In the genomic region with DNA sequence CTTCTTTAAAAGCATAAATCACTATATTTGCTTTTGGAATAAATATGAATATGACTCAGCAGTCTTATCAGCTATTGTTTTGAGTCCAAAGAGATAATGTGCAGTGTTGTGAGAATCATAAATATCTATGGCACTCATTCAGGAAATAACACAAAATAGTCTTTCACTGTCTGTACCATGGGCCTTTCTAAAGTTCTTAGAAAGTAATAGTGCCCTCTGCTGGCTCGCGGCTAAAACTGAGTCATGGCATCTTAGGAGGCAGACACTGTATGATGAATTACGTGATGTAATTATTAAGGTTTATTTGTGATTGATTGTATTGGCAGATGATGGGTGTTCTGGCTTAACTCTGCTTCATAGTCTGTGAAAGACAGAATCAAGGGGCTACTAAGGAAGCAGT, we compare ENCODE assay signal across 9 mouse cellular contexts. TPM values are rescaled to one million over a fixed set of nuclear protein-coding genes. Genes with fewer than 3 reads are reported as not detected.
A peak's percentile ranks its signal among the peaks of the same experiment; 100 is the strongest.
DNase-seq lines count a peak whose midpoint lies in the region; ATAC-seq lines count a peak whose summit lies in the region.
"Had no signal": no experiment of that assay in that cellular context is flagged by ENCODE, and none has a peak within 500 bp of the region (broad histone marks: within the 10 kb centered on the region; RNA-seq: fewer than 3 reads in every experiment).

No protein-coding gene starts in this region.

- H3K4me2 ChIP-seq in forebrain, embryonic 16.5 days (ENCODE audit: low read length): no peak overlapping the region
- H3K4me2 ChIP-seq: embryonic facial prominence, embryonic 12.5 days had no signal

- WGBS in forebrain, embryonic 16.5 days: 11% methylated on average over 3 of the region's 3 CpGs

- ATAC-seq in forebrain, embryonic 16.5 days: peak; percentile 69
- no peak for ATAC-seq in monocyte, adult 5-6 weeks (replicated peaks; ENCODE audit: insufficient number of reproducible peaks, low FRiP score, low TSS enrichment, poor library complexity, severe bottlenecking)

- H3K9ac ChIP-seq in forebrain, embryonic 16.5 days (replicated peaks; ENCODE audit: low read depth, low read length): no peak overlapping the region
- H3K9ac ChIP-seq: embryonic facial prominence, embryonic 12.5 days had no signal

- H3K4me3 ChIP-seq in forebrain, embryonic 16.5 days (replicated peaks; ENCODE audit: low read length): no peak overlapping the region
- H3K4me3 ChIP-seq: embryonic facial prominence, embryonic 12.5 days had no signal

- no peaks in the 10 kb centered on the region for H3K36me3 ChIP-seq in forebrain, embryonic 16.5 days (ENCODE audit: control insufficient read depth, insufficient read depth)
- H3K36me3 ChIP-seq: embryonic facial prominence, embryonic 12.5 days had no signal

- H3K27ac ChIP-seq in forebrain, embryonic 16.5 days (ENCODE audit: low read length): no peak overlapping the region
- H3K27ac ChIP-seq: embryonic facial prominence, embryonic 12.5 days had no signal

- no peaks in the 10 kb centered on the region for H3K9me3 ChIP-seq in forebrain, embryonic 16.5 days (ENCODE audit: control insufficient read depth, low read length)
- H3K9me3 ChIP-seq: embryonic facial prominence, embryonic 12.5 days had no signal

- intact Hi-C loops in left cerebral cortex, postnatal 4 days (cut with DNase I): loop anchor here (2.0 kb wide), 1 partner anchor 235 kb away; no protein-coding TSS in a partner anchor

- no peaks in the 10 kb centered on the region for H3K27me3 ChIP-seq in forebrain, embryonic 16.5 days (replicated peaks; ENCODE audit: control insufficient read depth, insufficient read depth, low read length)
- H3K27me3 ChIP-seq: embryonic facial prominence, embryonic 12.5 days had no signal

- DNase-seq in urinary bladder, adult 18-20 months (ENCODE audit: low spot score in 2 of 2): peak; percentile 2 to 7
- DNase-seq in urinary bladder, postnatal 10 days (ENCODE audit: low spot score): no peak
- peak; percentile 57 for DNase-seq in cerebellum, adult 11 months
- peak; percentile 8 for DNase-seq in kidney, adult 11 months
- peak; percentile 60 for DNase-seq in left cerebral cortex, postnatal 4 days
- peak; percentile 77 for DNase-seq in naive thymus-derived CD4-positive, alpha-beta T cell, adult 2 months (ENCODE audit: low read depth)

- H3K4me1 ChIP-seq in forebrain, embryonic 16.5 days (replicated peaks; ENCODE audit: control insufficient read depth, insufficient read depth, low read length): peaks cover 3% of the 10 kb centered on the region; the same call in 1 of the 2 replicates
- H3K4me1 ChIP-seq: embryonic facial prominence, embryonic 12.5 days had no signal

RNA-seq across cellular contexts. Expression of gene Gprin3, which starts 57.5 kb away (rescaled TPM):
- polyA plus RNA-seq in forebrain, embryonic 16.5 days (2015; fragmentation: Nextera tagmentation; extraction: Ambion mirVana): 3.3 and 5.3 TPM in 2 replicates
- 10 to 100 TPM; 16.8 to 18.7 TPM for total RNA-seq in left cerebral cortex, postnatal 4 days (2021)
- 3.7 to 23.4 TPM (median 4.9 TPM) in 3 replicates for total RNA-seq in monocyte, adult 5-6 weeks (2017)
